Mouse (Mus musculus) intestine, postnatal 0 days (tissue): ENCODE results near the gene 5031410I06Rik. TPM values are rescaled to one million over a fixed set of nuclear protein-coding genes. Genes with fewer than 3 reads are reported as not detected.
"Not testable (repeated sequence)": the region's sequence is repeated elsewhere in the genome, so short reads cannot be mapped to it uniquely, and the experiment has no call there.

Experiments
- ATAC-seq: fragments of 200-750 bp; cut with Nextera tagmentation; 2 replicates; pipeline ENCODE4 v1.8.0; 2017; ENCODE audit warnings: mild to moderate bottlenecking, moderate TSS enrichment, moderate library complexity
- H3K27ac ChIP-seq: fragments of 300-500 bp; sonication (generic); 2 replicates; pipeline ENCODE4 v1.5.1; 2014; ENCODE audit warnings: mild to moderate bottlenecking, low read depth, low read length, moderate library complexity
- H3K27me3 ChIP-seq: fragments of 300-500 bp; sonication (generic); replicated peaks from 2 replicates; pipeline ENCODE4 v1.6.1; 2014; ENCODE audit warnings: low read length, mixed read lengths; ENCODE audit not compliant: control insufficient read depth, insufficient read depth
- H3K36me3 ChIP-seq: fragments of 300-500 bp; sonication (generic); 2 replicates; pipeline ENCODE4 v1.6.1; 2014; ENCODE audit warnings: mild to moderate bottlenecking, moderate library complexity; ENCODE audit not compliant: control insufficient read depth, insufficient read depth
- H3K4me1 ChIP-seq: fragments of 300-500 bp; sonication (generic); replicated peaks from 2 replicates; pipeline ENCODE4 v1.6.1; 2014; ENCODE audit warnings: antibody characterized with exemption, low read length, mixed read lengths; ENCODE audit not compliant: control insufficient read depth, insufficient read depth
- H3K4me2 ChIP-seq: fragments of 300-500 bp; sonication (generic); replicated peaks from 2 replicates; pipeline ENCODE4 v1.6.1; 2014; ENCODE audit warnings: low read depth, mild to moderate bottlenecking, moderate library complexity
- H3K4me3 ChIP-seq: fragments of 300-500 bp; sonication (generic); 2 replicates; pipeline ENCODE4 v1.5.1; 2014; ENCODE audit warnings: low read depth, low read length
- H3K9ac ChIP-seq: fragments of 300-500 bp; sonication (generic); 2 replicates; pipeline ENCODE4 v1.6.1; 2014; ENCODE audit warnings: mild to moderate bottlenecking, low read depth, low read length
- H3K9me3 ChIP-seq: fragments of 300-500 bp; sonication (generic); 2 replicates; pipeline ENCODE4 v1.6.1; 2016; ENCODE audit warnings: mixed run types; ENCODE audit not compliant: control insufficient read depth
- CTCF ChIP-seq: sonication (generic); IDR thresholded peaks from 2 replicates; pipeline ENCODE4 v1.5.1; 2016; ENCODE audit warnings: low read depth, mild to moderate bottlenecking, control low read depth, antibody characterized with exemption, moderate library complexity
- WGBS: fragments of 180-500 bp; shearing (Covaris S2); extraction: QIAGEN DNeasy Blood & Tissue Kit; methylation state at CpG from one replicate; pipeline ENCODE4 v1.1.7; 2014; 5-methylcytosine and 5-hydroxymethylcytosine counted together
- polyA plus RNA-seq: library from polyadenylated mRNA; unstranded; fragments of >200 nt; fragmentation: Nextera tagmentation; extraction: Ambion mirVana; gene quantifications from 2 replicates; pipeline ENCODE4 v1.2.1, GENCODE M21; 2015

The 5031410I06Rik gene
- polyA plus RNA-seq: not detected in 2 replicates

DNA sequence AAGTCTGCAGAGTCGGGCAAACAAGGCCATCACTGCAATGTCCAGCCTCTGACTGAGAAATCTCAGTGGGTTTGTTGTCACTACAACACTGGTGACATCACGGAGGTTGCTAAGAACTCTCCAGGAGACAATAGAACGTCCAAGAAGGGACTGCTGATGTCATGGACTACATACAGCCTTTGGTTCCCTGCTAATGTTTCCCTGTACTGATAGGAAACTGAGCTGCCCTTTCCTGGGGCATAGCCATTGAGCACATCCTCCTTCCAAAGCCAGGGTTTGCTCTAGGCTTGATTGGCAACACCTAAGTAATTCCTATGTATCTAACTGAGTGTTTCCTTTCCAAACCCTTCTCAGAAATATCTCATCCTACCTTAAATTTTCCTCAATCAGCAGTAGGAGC lies at the start of gene 5031410I06Rik:
5031410I06Rik (minus strand) TSS at position 101 of the 400 bp plus-strand sequence.
- H3K27ac ChIP-seq, H3K9ac ChIP-seq, H3K4me2 ChIP-seq, H3K27me3 ChIP-seq, H3K4me3 ChIP-seq, H3K36me3 ChIP-seq, ATAC-seq, H3K4me1 ChIP-seq, H3K9me3 ChIP-seq: not testable (repeated sequence)
- no CpG with 5 or more reads among the region's 3 CpGs for WGBS

- no peak for TF ChIP-seq CTCF
Observed at GRCm38 (mm10) chr5:26142891-26143290, 37.7 kb upstream of the 5031410I06Rik start.

DNA sequence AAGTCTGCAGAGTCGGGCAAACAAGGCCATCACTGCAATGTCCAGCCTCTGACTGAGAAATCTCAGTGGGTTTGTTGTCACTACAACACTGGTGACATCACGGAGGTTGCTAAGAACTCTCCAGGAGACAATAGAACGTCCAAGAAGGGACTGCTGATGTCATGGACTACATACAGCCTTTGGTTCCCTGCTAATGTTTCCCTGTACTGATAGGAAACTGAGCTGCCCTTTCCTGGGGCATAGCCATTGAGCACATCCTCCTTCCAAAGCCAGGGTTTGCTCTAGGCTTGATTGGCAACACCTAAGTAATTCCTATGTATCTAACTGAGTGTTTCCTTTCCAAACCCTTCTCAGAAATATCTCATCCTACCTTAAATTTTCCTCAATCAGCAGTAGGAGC lies 16.2 kb upstream of the 5031410I06Rik start, which contains the start of gene Gm10220:
Gm10220 (minus strand) TSS at position 101 of the 400 bp plus-strand sequence.
- H3K36me3 ChIP-seq: not testable (repeated sequence)

More at GRCm38 (mm10) chr5:26142891-26143290, 37.7 kb upstream of the 5031410I06Rik start:
- Histone ChIP-seq H3K36me3 (no peaks in the 10 kb centered on the region), H3K27me3 (no peaks in the 10 kb centered on the region), H3K9me3 (no peaks in the 10 kb centered on the region), H3K4me3 (no peak overlapping the region), H3K27ac (no peak overlapping the region), H3K4me1 (no peaks in the 10 kb centered on the region), H3K9ac (no peak overlapping the region), H3K4me2 (no peak overlapping the region)
- 87% methylated on average over 6 of the region's 6 CpGs for WGBS
- ATAC-seq: no peak

GRCm38 (mm10) chr5:26089191-26089590 lies 16.0 kb downstream of the 5031410I06Rik start, which contains the start of gene Gm10471:
Gene Gm10471, minus strand, starts transcription at chr5:26089291.
- not testable (repeated sequence) for H3K4me1 ChIP-seq, H3K36me3 ChIP-seq, H3K9ac ChIP-seq, H3K9me3 ChIP-seq, ATAC-seq, H3K4me2 ChIP-seq, H3K27me3 ChIP-seq, H3K4me3 ChIP-seq, H3K27ac ChIP-seq
- WGBS: 70% methylated on average over 1 of the region's 1 CpGs

More for the DNA sequence above, 16.2 kb upstream of the 5031410I06Rik start, which contains the start of gene Gm10220:
- not testable (repeated sequence) for H3K4me2 ChIP-seq, H3K4me1 ChIP-seq, ATAC-seq, H3K4me3 ChIP-seq, H3K27me3 ChIP-seq, H3K9ac ChIP-seq, H3K9me3 ChIP-seq, H3K27ac ChIP-seq
- no CpG with 5 or more reads among the region's 3 CpGs for WGBS

GRCm38 (mm10) chr5:26079023-26079422 lies 26.1 kb downstream of the 5031410I06Rik start:
- ATAC-seq, H3K4me2 ChIP-seq, H3K27me3 ChIP-seq, H3K9me3 ChIP-seq, H3K4me1 ChIP-seq, H3K27ac ChIP-seq, H3K4me3 ChIP-seq, H3K9ac ChIP-seq, H3K36me3 ChIP-seq: not testable (repeated sequence)

- Histone ChIP-seq H3K4me2 (no peak overlapping the region), H3K4me1 (no peaks in the 10 kb centered on the region), H3K27me3 (no peaks in the 10 kb centered on the region), H3K27ac (no peak overlapping the region), H3K9me3 (no peaks in the 10 kb centered on the region), H3K9ac (no peak overlapping the region), H3K36me3 (no peaks in the 10 kb centered on the region), H3K4me3 (no peak overlapping the region)
- WGBS: 82% methylated on average over 24 of the region's 24 CpGs
- no peak for ATAC-seq
- no peak for TF ChIP-seq CTCF
Observed at GRCm38 (mm10) chr5:26070716-26071115, 34.4 kb downstream of the 5031410I06Rik start.

GRCm38 (mm10) chr5:26058481-26058880 lies 46.7 kb downstream of the 5031410I06Rik start, which contains the start of gene Gm7347:
Gene Gm7347, minus strand, starts transcription at chr5:26058581.
- not testable (repeated sequence) for H3K27me3 ChIP-seq, H3K9ac ChIP-seq, H3K4me1 ChIP-seq, H3K4me3 ChIP-seq, H3K4me2 ChIP-seq, H3K27ac ChIP-seq, H3K36me3 ChIP-seq, H3K9me3 ChIP-seq, ATAC-seq
- no CpG with 5 or more reads among the region's 2 CpGs for WGBS

Other genes starting within 250 kb of the 5031410I06Rik start
- not detected in 2 replicates for gene Gm21663, start 163.0 kb downstream of the 5031410I06Rik start, polyA plus RNA-seq
- gene Gm21671, start 150.9 kb downstream of the 5031410I06Rik start, polyA plus RNA-seq: not detected in 2 replicates
- not detected in 2 replicates for gene Gm21680, start 132.7 kb downstream of the 5031410I06Rik start, polyA plus RNA-seq
- not detected in 2 replicates for gene Gm21698, start 116.7 kb downstream of the 5031410I06Rik start, polyA plus RNA-seq
- gene Gm1979, start 100.6 kb downstream of the 5031410I06Rik start, polyA plus RNA-seq: not detected in 2 replicates
- gene Gm5862, start 82.4 kb downstream of the 5031410I06Rik start, polyA plus RNA-seq: not detected in 2 replicates
- not detected in 2 replicates for gene Speer4a, start 65.8 kb downstream of the 5031410I06Rik start, polyA plus RNA-seq
- not detected in 2 replicates for gene Gm7347, start 46.8 kb downstream of the 5031410I06Rik start, polyA plus RNA-seq
- gene Gm10471, start 16.1 kb downstream of the 5031410I06Rik start, polyA plus RNA-seq: not detected in 2 replicates
- gene Gm10220, start 16.1 kb upstream of the 5031410I06Rik start, polyA plus RNA-seq: not detected in 2 replicates
- not detected in 2 replicates for gene Gm7361, start 152.3 kb upstream of the 5031410I06Rik start, polyA plus RNA-seq